Mouse (Mus musculus): ENCODE data around the gene Cep112.
A peak's percentile ranks its signal among the peaks of the same experiment; 100 is the strongest.

Gene Cep112

GRCm38 (mm10) chr11:108424889-108425591, at the start of gene Cep112:
TSS of gene Cep112 (plus strand) at chr11:108425192.
- DNase-seq, result peak; percentile 99

DNA sequence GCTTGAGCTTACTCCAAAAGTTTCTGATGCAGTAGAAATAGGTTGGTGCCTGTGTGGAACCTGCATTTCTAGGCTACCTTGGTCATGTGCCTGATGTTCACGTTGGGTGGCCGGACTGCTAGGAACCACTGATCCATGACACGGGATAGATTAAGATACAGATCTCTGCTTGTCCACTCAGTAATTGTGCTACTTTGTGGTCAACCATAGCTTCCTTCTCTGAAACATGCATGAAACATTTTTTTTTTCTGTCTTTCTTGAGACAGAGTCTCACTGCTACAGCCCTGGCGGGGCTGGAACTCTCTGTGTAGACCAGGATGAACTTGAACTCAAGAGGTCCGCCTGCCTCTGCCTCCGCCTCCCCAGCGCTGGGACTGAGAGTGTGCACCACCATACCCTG, 48.2 kb upstream of the Cep112 start:
- no peak for DNase-seq

DNA sequence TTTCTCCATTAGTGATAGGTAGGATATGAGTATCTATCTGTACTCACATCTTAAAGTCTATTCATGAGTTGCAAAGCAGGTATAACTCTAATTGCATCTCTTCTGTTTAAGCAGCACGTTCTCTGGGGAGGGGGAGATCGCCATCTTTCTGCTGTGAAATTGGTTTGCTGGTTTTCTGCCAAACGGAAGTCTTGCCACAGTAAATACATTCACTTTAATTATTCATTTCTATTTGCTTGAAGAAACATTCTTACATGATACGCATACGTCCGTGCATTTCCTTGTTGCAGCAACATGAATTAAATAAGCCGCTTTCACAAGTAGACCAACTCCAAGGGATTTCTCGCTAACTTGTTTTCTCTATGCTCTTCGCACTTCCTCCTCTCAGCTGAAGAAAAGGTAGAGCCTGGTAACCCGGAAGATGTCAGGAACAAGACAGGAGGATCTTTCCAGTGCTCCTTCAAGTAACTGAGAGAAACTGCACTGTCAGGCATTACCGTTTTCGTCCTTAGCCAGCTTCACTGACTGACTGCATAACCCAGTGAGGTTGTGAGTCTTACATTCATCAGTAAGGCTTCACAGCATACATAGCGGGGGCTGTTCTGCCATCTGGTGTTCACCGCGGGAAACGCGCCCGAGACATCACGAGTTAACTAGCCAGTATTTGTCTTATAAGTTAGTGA, 47.2 kb upstream of the Cep112 start:
- DNase-seq, result peak; percentile 88

DNA sequence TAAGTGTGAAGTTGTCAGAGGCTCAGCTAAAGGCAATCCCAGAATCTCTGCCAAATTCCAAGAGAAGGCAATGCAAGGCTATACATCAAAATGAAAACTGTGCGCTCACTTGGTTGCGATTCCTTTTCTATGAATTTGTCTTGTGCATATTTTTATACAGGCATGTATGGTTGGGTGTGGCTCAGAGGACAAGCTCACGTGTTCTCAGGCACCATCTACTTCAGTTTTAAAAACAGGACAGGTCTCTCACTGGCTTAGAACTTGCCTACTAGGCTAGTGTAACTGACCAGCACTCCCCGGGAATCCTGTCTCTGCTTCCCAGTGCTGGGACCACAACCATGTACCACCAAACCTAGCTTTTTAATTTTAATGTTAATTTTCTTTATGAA, 46.6 kb upstream of the Cep112 start:
- DNase-seq, result no peak

DNA sequence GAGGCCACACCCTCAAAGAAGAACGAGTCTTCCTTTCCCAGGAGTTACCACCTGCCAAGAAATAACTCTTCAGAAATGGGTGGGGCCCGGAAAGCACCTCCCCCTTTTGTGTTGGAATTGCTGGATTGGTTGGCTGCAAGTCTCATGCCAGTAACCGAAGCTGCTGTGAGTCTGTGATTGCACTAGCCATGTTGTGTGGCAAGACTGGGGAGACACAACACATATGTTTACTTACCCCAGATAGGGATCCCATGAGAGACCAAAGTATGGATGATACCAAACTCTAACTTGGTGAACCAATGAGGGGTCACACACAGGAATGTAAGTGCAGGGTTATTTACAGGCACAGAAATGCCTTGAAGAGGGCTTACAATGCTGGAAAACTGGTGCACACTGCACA, 42.3 kb upstream of the Cep112 start:
- no peak for DNase-seq

DNA sequence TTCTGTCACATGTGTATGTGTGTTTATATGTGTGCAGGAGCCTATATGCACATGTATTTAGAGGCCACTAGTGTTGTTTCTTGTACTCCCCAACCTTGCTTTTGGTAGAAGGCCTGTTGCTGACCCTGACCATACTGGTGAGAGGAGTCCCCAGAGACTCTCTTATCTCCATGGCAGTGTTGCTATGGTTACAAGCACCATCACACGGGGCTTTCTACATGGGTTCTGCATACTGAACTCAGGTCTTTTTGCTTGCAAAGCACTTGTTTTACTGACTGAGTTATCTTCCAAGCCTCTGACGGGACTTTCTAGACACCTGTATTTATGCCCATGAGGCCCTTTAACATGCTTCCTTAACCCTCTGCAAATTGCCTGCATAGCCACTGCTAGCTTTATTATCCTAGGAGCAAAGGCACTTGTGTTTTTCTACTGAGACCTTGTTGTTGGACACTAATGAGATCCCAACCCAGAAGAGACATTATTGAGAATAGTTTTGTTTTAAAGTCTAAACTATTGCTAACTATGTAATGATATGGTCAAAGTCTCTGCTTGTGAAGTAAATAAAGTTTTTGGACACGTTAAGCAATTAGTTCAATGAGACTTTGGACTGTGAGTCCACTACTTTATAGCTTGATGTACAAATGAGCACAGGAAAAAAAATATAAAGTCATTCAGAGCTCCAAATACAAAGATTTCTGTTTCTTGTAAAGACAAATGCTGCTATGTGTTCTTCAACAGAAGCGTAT, 39.9 kb upstream of the Cep112 start:
- no peak for DNase-seq

GRCm38 (mm10) chr11:108385666-108386024, 39.3 kb upstream of the Cep112 start:
- no peak for DNase-seq

GRCm38 (mm10) chr11:108395061-108395460, 29.9 kb upstream of the Cep112 start:
- no peak for DNase-seq

GRCm38 (mm10) chr11:108396076-108396829, 28.7 kb upstream of the Cep112 start:
- DNase-seq, result no peak

GRCm38 (mm10) chr11:108409876-108410644, 14.9 kb upstream of the Cep112 start:
- DNase-seq, result no peak

DNA sequence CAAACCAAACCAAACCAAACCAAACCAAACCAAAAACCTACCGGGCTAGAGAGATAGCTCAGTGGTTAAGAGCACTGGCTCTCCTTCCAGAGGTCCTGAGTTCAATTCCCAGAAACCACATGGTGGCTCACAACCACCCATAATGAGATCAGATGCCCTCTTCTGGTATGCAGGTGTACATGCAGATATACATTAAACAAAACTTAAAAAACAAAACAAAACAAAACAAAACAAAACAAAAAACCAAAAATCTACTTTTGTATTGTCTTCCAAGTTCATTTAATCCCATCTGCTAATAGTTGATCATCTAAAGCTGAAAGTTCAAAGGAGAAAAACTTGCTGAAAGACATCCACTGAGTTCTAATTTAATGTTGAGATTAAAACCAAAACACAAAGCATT, 8.6 kb upstream of the Cep112 start:
- DNase-seq, result no peak

DNA sequence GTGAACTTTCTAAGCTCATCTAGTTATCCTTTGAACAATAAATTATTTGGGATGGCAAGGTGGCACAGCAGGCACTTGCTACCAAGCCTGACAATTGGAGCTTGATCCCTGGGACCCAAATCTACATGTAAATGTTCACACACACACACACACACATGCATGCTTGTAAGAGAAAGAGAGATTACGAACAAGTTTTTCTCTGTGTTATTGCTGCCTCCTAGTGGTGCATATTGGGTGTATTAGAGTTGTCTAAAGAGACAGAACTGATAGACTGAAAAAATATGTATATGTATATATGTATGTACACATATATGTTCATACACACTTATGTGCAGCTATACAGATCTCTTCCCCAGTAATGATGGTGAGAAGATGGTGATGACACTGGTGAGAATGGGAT, 6.5 kb upstream of the Cep112 start:
- peak; percentile 59 for DNase-seq

- DNase-seq, result no peak
Observed at GRCm38 (mm10) chr11:108419242-108419641, 5.8 kb upstream of the Cep112 start.

DNA sequence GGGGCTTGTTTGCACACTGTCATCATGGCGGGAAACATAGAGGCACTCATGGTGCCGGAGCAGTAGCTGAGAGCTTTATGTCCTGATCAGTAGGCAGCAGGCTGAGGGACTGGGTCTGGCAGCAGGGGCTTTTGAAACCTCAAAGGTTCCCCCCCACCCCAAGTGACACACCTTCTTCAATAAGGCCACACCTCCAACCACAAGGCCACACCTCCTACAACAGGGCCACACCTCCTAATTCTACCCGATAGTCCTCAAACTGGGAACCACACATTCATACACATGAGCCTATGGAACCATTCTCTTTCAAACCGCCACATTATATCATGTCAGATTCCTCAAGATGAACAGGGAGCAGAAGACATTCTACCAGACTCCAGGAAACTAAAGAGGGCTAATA, 4.2 kb upstream of the Cep112 start:
- no peak for DNase-seq

DNA sequence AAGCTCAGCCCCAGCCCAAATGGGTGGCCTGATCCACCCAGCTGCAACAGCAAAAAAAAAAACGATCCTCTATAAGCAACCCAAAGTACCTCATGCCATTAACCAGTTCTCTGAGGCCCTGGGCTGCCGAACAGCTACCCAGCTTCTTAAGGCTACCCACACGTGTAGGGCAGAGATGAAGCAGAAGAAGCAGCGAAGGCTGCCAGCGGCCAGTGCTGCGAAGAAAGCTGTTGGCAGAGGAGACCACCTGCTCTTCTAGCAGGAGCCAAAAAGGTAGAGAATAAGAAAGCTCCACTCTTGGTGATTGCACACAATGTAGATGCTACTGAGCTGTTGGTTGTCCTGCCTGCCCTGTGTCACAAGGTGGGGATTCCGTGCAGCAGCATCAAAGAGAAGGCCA, 1.8 kb upstream of the Cep112 start:
- no peak for DNase-seq

- no peak for DNase-seq
Observed at GRCm38 (mm10) chr11:108424111-108424510, 881 bp upstream of the Cep112 start.

DNA sequence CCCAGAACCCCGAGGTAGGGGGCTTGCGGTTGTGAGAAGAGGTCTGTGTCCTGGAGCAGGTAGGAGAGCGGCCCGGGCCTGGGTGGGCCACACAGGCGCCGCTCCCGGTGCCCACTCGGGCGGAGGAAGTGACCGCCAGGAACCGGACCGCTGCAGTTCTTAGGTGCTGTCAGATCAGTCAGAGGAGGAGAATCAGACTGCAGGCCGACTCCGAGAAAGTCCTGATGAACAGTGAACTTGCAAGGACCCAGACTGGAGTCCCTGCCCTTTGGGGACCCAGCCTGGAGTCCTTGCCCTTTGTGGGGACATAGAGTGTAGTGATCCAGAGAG, 565 bp downstream of the Cep112 start:
- DNase-seq, result peak; percentile 6

- DNase-seq, result no peak
Observed at GRCm38 (mm10) chr11:108426086-108426485, 1.1 kb downstream of the Cep112 start.

DNA sequence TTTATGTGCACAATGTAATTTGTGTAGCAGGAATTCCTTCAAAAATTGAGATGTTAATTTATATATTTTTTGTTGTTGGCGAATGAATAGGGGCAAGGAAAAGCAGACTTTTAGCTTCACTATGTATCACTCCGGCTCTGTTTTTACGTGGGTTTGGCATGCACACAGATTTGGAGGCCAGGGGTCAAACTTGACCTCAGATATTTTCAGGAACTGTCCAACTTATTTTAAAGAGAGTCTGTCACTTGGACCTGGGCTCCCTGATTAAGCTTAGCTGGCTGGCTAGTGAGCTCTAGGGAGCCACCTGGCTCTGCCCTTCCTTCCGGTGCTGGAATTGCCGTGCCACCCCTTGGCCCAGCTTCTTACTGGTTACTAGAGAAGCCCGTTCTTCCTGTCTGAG, 2.2 kb downstream of the Cep112 start:
- no peak for DNase-seq

GRCm38 (mm10) chr11:108429076-108429475, 4.1 kb downstream of the Cep112 start:
- no peak for DNase-seq

- DNase-seq, result no peak
Observed at GRCm38 (mm10) chr11:108443893-108444563, 19.0 kb downstream of the Cep112 start.

DNA sequence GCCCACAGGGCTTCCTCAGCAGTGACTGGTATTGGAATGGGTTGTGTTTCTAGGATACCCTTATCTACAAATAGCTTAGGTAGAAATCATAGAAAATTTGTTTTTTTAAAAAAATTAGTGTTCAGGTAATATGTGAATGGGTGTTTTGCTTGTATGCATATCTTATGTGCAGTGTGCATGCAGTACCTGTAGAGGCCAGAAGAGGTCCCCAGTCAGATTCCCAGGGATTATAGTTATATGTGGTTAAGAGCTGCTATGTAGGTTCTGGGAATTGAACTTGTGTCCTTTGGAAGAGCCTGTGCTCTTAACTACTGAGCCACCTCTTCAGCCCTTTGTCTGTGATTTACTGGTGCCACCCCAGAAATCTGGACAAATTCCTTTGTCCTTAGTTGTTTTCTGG, 22.2 kb downstream of the Cep112 start:
- peak; percentile 56 for DNase-seq
